Mouse (Mus musculus) embryonic facial prominence, embryonic 12.5 days (tissue): ENCODE results near the gene Cacnb1. TPM values are rescaled to one million over a fixed set of nuclear protein-coding genes. Genes with fewer than 3 reads are reported as not detected.

Experiments
- ATAC-seq: fragments of 200-750 bp; cut with Nextera tagmentation; 2 replicates; pipeline ENCODE4 v1.8.0; 2017; ENCODE audit not compliant: insufficient number of reproducible peaks, insufficient read depth, low FRiP score, low TSS enrichment
- H3K27ac ChIP-seq: fragments of 300-500 bp; sonication (generic); 2 replicates; pipeline ENCODE4 v1.5.1; 2016; ENCODE audit warnings: mild to moderate bottlenecking
- H3K27me3 ChIP-seq: fragments of 300-500 bp; sonication (generic); 2 replicates; pipeline ENCODE4 v1.6.1; 2016; ENCODE audit warnings: mild to moderate bottlenecking, moderate library complexity
- H3K36me3 ChIP-seq: fragments of 300-500 bp; sonication (generic); 2 replicates; pipeline ENCODE4 v1.6.1; 2016; ENCODE audit warnings: mild to moderate bottlenecking
- H3K4me1 ChIP-seq: fragments of 300-500 bp; sonication (generic); 2 replicates; pipeline ENCODE4 v1.6.1; 2016
- H3K4me2 ChIP-seq: fragments of 300-500 bp; sonication (generic); replicated peaks from 2 replicates; pipeline ENCODE4 v1.6.1; 2016; ENCODE audit warnings: mild to moderate bottlenecking, moderate library complexity
- H3K4me3 ChIP-seq: fragments of 300-500 bp; sonication (generic); 2 replicates; pipeline ENCODE4 v1.5.1; 2016; ENCODE audit warnings: mild to moderate bottlenecking
- H3K9ac ChIP-seq: fragments of 300-500 bp; sonication (generic); 2 replicates; pipeline ENCODE4 v1.6.1; 2016; ENCODE audit warnings: mild to moderate bottlenecking, moderate library complexity
- H3K9me3 ChIP-seq: fragments of 300-500 bp; sonication (generic); 2 replicates; pipeline ENCODE4 v1.6.1; 2016; ENCODE audit warnings: mild to moderate bottlenecking, moderate library complexity
- WGBS: fragments of 180-500 bp; shearing (Covaris S2); methylation state at CpG from one replicate; pipeline ENCODE4 v1.1.7; 2016; 5-methylcytosine and 5-hydroxymethylcytosine counted together
- polyA plus RNA-seq: library from polyadenylated mRNA; unstranded; fragments of >200 nt; fragmentation: Nextera tagmentation; extraction: Ambion mirVana; gene quantifications from 2 replicates; pipeline ENCODE4 v1.2.1, GENCODE M21; 2016

The Cacnb1 gene
- polyA plus RNA-seq, 1 experiment from 2014 or later: 16.6 TPM

DNA sequence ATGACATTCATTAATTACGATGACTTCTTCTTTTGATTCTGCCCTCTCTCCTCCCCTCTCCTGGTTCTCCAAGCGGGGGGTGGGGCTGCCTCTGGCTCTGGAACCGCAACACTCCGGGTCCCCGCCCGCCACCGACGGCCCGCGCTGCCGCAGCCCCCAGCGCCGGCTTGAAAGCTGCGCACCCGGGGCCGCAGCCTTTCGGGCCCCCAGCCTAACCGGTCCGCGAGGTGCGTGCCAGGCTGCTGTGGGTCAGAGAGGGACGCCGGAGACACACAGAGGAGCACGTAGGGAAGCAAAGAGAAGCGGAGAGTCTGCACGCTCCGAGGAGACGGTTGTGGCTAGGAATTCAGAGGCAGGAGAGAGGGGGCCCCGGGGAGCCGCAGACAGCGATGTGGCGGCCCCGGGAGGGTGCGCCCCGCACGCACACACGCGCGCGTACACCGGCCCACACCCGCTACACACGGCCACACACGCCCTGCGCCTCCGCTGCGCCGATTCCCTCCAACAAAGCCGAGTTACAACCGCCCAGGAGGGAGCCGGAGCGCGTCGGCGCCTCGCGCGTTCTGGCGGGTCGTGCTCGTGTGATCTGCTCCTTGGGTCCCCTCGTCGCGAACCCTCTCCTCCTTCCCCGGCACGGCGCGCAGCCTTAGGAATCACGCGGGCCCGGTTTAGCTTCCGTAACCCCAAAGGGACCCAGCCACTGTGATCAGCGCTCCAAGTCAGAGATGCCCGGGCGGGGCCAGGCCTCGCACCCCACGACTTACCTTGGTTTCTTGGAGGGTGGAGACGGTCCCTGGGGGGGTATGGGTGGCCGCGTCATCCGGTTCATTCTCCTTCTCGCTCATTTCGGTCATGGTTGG is 29.5 kb upstream of the Cacnb1 start:
- no peak overlapping the region for H3K27ac ChIP-seq
- peak overlapping the region; percentile 44 for H3K4me3 ChIP-seq
- H3K9ac ChIP-seq: peak overlapping the region; percentile 25
- H3K27me3 ChIP-seq: peaks cover 65% of the 10 kb centered on the region
- no peak for ATAC-seq
- no peaks in the 10 kb centered on the region for H3K36me3 ChIP-seq
- H3K4me2 ChIP-seq: peak overlapping the region; percentile 76
- H3K4me1 ChIP-seq: peaks cover 21% of the 10 kb centered on the region
- under 1% methylated on average over 83 of the region's 83 CpGs for WGBS
- no peaks in the 10 kb centered on the region for H3K9me3 ChIP-seq

DNA sequence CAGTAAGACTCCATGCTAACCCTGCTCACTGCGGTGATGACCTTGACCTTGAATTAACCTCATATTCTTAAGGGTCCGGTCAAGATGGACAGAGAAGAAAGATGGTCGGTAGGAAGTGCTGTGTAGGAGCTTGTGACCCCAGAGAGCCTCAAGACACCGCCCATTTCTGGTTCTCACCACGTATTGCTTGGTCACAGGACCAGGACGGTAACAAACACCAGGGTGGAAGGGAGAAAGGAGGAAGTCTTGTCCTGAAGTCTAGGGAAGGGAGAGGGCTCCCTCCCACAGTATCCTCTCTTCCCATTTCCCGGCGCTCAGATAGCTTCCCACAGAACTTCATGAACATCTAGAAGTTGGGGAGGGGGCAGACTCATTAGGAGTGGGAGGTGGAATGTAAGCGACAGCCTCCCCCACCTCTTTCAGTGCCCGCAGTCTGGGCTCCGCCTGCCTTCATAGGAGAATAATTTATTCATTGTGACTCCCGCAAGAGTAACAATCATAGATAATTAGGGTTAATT is 28.8 kb upstream of the Cacnb1 start:
- whole genome bisulfite sequencing: 6% methylated on average over 12 of the region's 12 CpGs
- peak overlapping the region; percentile 76 for H3K4me2 ChIP-seq

DNA sequence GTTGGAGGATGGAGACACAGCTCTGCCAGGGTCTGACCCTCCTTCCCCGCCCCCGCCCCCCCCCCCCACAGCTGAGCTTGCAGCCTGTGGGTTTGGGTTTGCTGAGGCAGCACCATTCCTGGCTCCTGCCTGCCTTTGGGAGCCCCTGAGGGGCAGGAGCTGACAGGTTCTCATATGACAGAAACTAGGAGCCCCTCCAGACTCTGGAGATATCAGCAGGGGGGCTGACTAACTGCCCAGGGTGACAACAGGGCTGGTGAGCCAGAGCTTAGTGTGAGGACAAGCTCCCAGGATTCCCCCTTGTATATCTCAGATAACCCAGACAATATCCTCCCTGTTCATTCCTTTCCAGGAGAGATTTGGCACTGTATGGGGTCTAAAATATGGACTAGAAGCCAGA is 28.1 kb upstream of the Cacnb1 start:
- Histone ChIP-seq H3K27ac (no peak overlapping the region), H3K27me3 (peaks cover 65% of the 10 kb centered on the region), H3K4me2 (no peak overlapping the region), H3K9me3 (no peaks in the 10 kb centered on the region), H3K36me3 (no peaks in the 10 kb centered on the region), H3K9ac (no peak overlapping the region), H3K4me1 (peaks cover 21% of the 10 kb centered on the region), H3K4me3 (no peak overlapping the region)
- ATAC-seq: no peak
- WGBS: 36% methylated on average over 2 of the region's 2 CpGs

More for the DNA sequence above, 28.8 kb upstream of the Cacnb1 start:
- Histone ChIP-seq H3K27me3 (peaks cover 65% of the 10 kb centered on the region), H3K36me3 (no peaks in the 10 kb centered on the region), H3K9ac (no peak overlapping the region), H3K27ac (no peak overlapping the region), H3K9me3 (no peaks in the 10 kb centered on the region), H3K4me3 (peak overlapping the region; percentile 44), H3K4me1 (peaks cover 21% of the 10 kb centered on the region)
- ATAC-seq: no peak

DNA sequence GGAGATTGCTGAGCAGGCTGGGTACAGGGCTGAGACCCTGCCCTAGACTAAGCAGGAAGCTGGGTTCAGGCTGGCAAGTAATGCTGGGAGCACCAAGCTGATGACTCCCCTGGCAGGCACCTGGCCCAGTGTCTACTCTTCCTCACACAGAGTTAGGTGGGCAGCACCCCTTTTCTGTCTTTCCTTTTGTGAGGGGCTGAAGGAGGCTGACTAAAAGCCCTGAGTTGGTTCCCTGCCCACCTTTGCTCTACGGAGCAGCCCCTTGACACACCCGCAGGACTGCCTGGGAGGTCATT is 27.6 kb upstream of the Cacnb1 start:
- H3K9me3 ChIP-seq: no peaks in the 10 kb centered on the region
- H3K27ac ChIP-seq: no peak overlapping the region
- no peak overlapping the region for H3K4me3 ChIP-seq
- 32% methylated on average over 2 of the region's 2 CpGs for WGBS
- H3K27me3 ChIP-seq: peaks cover 60% of the 10 kb centered on the region
- no peaks in the 10 kb centered on the region for H3K36me3 ChIP-seq
- H3K4me2 ChIP-seq: no peak overlapping the region
- peaks cover 21% of the 10 kb centered on the region for H3K4me1 ChIP-seq
- ATAC-seq: no peak
- H3K9ac ChIP-seq: no peak overlapping the region

DNA sequence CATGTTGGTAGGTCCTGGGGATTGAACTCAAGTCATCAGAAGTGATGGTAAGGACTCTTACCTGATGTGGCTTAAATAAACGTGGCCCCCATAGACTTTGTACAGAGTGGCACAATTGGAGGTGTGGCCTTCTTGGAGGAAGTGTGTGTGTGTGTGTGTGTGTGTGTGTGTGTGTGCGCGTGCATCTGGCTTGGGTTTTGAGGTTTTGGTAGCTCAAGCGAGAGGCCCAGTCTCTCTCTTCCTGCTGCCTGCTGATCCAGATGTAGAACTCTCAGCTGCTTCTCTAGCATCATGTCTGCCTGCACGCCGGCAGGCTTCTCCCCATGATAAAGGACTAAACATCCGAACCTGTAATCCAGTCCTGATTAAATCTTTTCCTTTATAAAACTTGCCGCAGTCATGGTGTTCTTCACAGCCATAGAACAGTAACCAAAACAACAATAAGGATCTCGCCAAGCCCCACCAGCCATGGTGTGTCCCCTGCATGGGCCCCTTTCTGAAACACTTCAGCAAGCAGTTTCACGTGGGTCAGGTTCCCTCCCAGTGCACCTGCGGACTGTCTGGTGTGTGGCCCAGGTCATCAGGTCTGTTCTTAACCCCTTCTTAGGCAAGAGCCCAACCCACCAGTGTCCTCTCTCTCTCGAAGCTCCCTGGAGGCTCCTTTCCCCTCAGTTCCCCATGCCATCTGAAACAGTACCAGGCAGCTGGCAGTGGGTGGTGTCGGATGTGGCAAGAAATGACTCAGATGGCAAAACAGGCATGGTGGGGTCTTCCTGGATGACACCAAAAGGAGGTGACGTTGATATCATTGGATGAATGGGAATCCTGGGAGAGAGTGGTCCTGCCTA is 27.1 kb upstream of the Cacnb1 start:
- H3K27me3 ChIP-seq: peaks cover 55% of the 10 kb centered on the region
- H3K4me3 ChIP-seq: no peak overlapping the region
- H3K9ac ChIP-seq: no peak overlapping the region
- H3K27ac ChIP-seq: no peak overlapping the region
- H3K36me3 ChIP-seq: no peaks in the 10 kb centered on the region
- no peak for ATAC-seq
- 67% methylated on average over 14 of the region's 14 CpGs for WGBS
- no peak overlapping the region for H3K4me2 ChIP-seq
- peaks cover 21% of the 10 kb centered on the region for H3K4me1 ChIP-seq
- no peaks in the 10 kb centered on the region for H3K9me3 ChIP-seq

DNA sequence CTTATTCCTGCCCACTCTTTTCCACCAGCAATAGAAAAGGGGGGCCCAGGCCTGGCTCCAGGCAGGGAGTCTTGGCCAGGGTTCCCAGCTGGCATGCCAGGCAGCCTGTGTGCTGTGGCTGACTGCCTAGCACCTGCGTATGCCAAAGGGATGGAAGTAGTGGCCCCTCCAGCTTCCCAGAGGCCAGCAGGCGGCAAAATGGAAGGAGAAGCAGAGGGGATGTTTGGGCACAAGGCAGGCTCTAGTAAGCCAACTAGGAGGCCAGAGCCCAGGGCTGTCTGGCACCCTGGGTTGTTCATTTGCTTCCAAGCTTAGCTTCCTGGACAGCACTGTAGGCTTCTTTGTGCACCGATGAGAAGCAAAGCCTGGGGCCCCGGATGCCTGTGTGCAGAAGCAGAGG is 24.9 kb upstream of the Cacnb1 start:
- 69% methylated on average over 4 of the region's 4 CpGs for whole genome bisulfite sequencing
- Histone ChIP-seq H3K4me2 (no peak overlapping the region), H3K9me3 (no peaks in the 10 kb centered on the region), H3K27me3 (peaks cover 51% of the 10 kb centered on the region), H3K27ac (no peak overlapping the region), H3K9ac (no peak overlapping the region), H3K4me3 (no peak overlapping the region), H3K36me3 (no peaks in the 10 kb centered on the region), H3K4me1 (peaks cover 19% of the 10 kb centered on the region)
- no peak for ATAC-seq

DNA sequence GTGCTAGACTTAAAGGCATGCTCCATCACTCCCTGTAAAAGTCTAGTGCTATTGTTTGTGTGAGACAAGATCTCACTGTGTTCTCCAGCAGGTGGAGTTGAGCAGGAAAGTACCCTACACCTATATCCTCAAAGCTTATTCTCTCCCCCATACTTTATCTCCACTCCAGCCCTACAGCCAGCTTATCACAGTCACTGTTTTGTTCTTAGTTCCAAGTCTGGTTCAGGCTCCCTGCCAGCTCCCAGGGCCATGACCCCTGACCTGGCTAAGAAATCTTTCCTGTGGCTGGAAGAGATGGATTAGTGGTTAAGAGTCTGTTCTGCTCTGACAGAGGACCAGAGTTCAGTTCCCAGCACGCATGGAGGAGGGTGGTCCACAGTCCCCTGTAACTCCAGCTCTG is 23.6 kb upstream of the Cacnb1 start:
- Histone ChIP-seq H3K27me3 (peaks cover 38% of the 10 kb centered on the region), H3K4me1 (peaks cover 6% of the 10 kb centered on the region), H3K4me3 (no peak overlapping the region), H3K9me3 (no peaks in the 10 kb centered on the region), H3K4me2 (no peak overlapping the region), H3K36me3 (no peaks in the 10 kb centered on the region), H3K27ac (no peak overlapping the region), H3K9ac (no peak overlapping the region)
- WGBS: 67% methylated on average over 1 of the region's 1 CpGs
- ATAC-seq: no peak

DNA sequence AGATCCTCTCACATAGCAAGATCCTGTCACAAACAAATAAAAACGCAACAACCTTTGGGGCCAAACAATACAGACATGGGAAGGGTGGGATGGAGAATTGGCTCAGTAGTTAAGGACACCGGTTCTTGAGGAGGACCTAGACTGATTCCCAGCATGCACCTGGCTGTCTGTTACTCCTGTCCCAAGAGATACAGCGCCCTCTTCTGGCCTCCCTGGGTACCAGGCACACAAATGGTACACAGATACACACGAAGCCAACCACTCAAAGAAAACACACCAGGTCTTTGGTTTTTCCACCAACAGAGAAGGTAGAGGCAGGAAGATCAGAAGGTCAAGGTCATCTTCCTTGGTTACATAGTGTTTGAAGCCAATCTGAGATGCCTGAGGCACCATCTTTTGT is 22.8 kb upstream of the Cacnb1 start:
- Histone ChIP-seq H3K4me1 (no peaks in the 10 kb centered on the region), H3K9me3 (no peaks in the 10 kb centered on the region), H3K27me3 (peaks cover 30% of the 10 kb centered on the region), H3K27ac (no peak overlapping the region), H3K4me3 (no peak overlapping the region), H3K9ac (no peak overlapping the region), H3K4me2 (no peak overlapping the region), H3K36me3 (no peaks in the 10 kb centered on the region)
- no peak for ATAC-seq
- 70% methylated on average over 4 of the region's 4 CpGs for WGBS

DNA sequence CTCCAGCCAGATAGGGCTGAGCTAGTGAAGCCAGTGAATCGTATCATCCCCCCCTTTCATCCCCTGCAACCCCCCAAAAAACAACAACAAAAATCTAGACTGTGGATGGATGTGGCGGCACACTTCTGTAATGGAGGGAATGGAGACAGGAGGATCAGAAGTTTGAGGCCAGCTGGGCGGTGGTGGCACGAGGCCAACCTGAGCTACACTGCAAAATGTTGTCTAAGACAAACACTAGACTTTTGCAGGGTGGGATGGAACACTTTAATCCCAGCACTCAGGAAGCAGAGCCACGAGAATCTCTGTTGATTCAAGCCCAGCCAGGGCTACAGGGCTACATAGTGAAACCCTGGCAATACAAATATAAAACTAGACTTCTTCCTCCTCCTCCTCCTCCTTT is 21.2 kb upstream of the Cacnb1 start:
- Histone ChIP-seq H3K4me1 (no peaks in the 10 kb centered on the region), H3K9ac (peak overlapping the region; percentile 5; the same call in 1 of the 2 replicates), H3K27me3 (peaks cover 14% of the 10 kb centered on the region), H3K9me3 (no peaks in the 10 kb centered on the region), H3K36me3 (no peaks in the 10 kb centered on the region), H3K4me2 (no peak overlapping the region), H3K27ac (no peak overlapping the region), H3K4me3 (no peak overlapping the region)
- no peak for ATAC-seq
- 79% methylated on average over 5 of the region's 5 CpGs for WGBS

DNA sequence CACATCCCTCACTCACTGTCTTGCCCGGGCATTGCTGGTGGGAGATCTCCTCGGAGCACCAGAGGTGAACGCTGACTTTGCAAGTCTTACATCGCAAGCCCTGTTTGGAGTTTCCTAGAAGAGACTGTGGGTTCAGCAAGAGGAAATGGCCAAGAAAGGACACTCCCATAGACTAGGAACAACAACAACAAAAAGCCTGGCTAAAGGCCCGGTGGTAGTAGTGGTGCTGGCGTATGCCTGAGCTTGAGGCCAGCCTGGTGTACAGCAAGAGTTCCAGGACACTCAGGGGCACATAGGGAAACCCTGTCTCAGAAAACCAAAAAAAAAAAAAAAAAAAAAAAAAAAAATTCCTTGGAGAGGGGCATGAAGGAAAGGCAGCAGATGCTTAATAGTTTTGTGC is 19.9 kb upstream of the Cacnb1 start:
- Histone ChIP-seq H3K4me2 (no peak overlapping the region), H3K4me1 (no peaks in the 10 kb centered on the region), H3K4me3 (no peak overlapping the region), H3K9ac (no peak overlapping the region), H3K9me3 (no peaks in the 10 kb centered on the region), H3K27ac (no peak overlapping the region), H3K36me3 (no peaks in the 10 kb centered on the region), H3K27me3 (peaks cover 7% of the 10 kb centered on the region; the same call in 1 of the 2 replicates)
- WGBS: 82% methylated on average over 6 of the region's 6 CpGs
- no peak for ATAC-seq

DNA sequence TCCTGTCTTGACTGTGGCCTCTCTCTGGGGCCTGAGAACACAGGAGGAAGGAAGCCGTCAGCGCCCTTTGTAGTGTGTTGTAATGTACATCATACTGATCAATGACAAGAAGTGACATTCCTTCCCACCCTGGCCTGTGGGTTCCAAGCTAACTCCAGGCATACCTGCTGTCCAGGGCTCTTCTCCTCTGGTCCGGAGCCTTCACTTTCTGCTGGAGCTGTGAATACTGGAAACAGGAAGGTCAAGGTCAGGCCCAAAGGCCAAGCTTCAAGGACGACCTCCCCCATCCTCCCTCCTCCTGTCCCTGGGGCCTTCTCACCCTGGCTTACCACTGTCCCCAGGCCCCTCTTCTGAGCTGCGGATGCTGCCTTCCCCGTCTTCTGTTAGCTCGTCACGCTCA is 18.1 kb upstream of the Cacnb1 start:
- Histone ChIP-seq H3K36me3 (no peaks in the 10 kb centered on the region), H3K4me3 (no peak overlapping the region), H3K27me3 (peaks cover 25% of the 10 kb centered on the region), H3K9me3 (no peaks in the 10 kb centered on the region), H3K27ac (no peak overlapping the region), H3K9ac (no peak overlapping the region), H3K4me2 (no peak overlapping the region), H3K4me1 (peaks cover 6% of the 10 kb centered on the region)
- 53% methylated on average over 8 of the region's 8 CpGs for WGBS
- ATAC-seq: no peak

DNA sequence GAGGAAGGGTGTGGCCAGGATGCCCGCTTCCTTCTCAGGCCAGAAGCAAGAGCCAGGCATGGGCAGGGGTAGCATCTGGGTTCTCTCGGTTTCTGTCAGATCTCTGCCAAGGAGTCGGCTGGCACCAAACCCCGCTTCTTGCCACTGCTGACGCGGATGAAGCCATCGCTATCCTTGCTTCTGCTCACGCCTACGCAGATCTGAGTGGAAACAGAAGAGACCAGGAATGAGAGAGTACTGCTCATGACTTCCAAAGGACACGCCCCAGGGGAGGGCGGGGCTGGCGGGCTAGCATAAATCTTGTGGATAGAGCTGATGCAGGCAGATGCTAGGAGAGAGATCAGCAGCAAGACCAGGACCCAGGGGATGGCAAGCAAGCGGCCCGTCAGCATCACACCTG is 15.0 kb upstream of the Cacnb1 start:
- no peak for ATAC-seq
- WGBS: 64% methylated on average over 14 of the region's 14 CpGs
- no peak overlapping the region for H3K9ac ChIP-seq
- H3K9me3 ChIP-seq: no peaks in the 10 kb centered on the region
- no peak overlapping the region for H3K27ac ChIP-seq
- H3K4me1 ChIP-seq: peaks cover 20% of the 10 kb centered on the region
- H3K27me3 ChIP-seq: peaks cover 27% of the 10 kb centered on the region
- H3K36me3 ChIP-seq: no peaks in the 10 kb centered on the region
- H3K4me2 ChIP-seq: no peak overlapping the region
- H3K4me3 ChIP-seq: no peak overlapping the region
